Mouse (Mus musculus) embryonic facial prominence, embryonic 12.5 days (tissue): ENCODE measurements at regions not wholly inside any gene's neighbourhood (a gene's known extent, or its start where the extent isn't known, plus 50 kb on each side); places are given as distances from the start of the nearest gene placed in this dataset.

Experiments used
- ATAC-seq: fragments of 200-750 bp; cut with Nextera tagmentation; 2 replicates; pipeline ENCODE4 v1.8.0; 2017; ENCODE audit not compliant: insufficient number of reproducible peaks, insufficient read depth, low FRiP score, low TSS enrichment
- H3K27ac ChIP-seq: fragments of 300-500 bp; sonication (generic); 2 replicates; pipeline ENCODE4 v1.5.1; 2016; ENCODE audit warnings: mild to moderate bottlenecking
- H3K27me3 ChIP-seq: fragments of 300-500 bp; sonication (generic); 2 replicates; pipeline ENCODE4 v1.6.1; 2016; ENCODE audit warnings: mild to moderate bottlenecking, moderate library complexity
- H3K36me3 ChIP-seq: fragments of 300-500 bp; sonication (generic); 2 replicates; pipeline ENCODE4 v1.6.1; 2016; ENCODE audit warnings: mild to moderate bottlenecking
- H3K4me1 ChIP-seq: fragments of 300-500 bp; sonication (generic); 2 replicates; pipeline ENCODE4 v1.6.1; 2016
- H3K4me2 ChIP-seq: fragments of 300-500 bp; sonication (generic); replicated peaks from 2 replicates; pipeline ENCODE4 v1.6.1; 2016; ENCODE audit warnings: mild to moderate bottlenecking, moderate library complexity
- H3K4me3 ChIP-seq: fragments of 300-500 bp; sonication (generic); 2 replicates; pipeline ENCODE4 v1.5.1; 2016; ENCODE audit warnings: mild to moderate bottlenecking
- H3K9ac ChIP-seq: fragments of 300-500 bp; sonication (generic); 2 replicates; pipeline ENCODE4 v1.6.1; 2016; ENCODE audit warnings: mild to moderate bottlenecking, moderate library complexity
- H3K9me3 ChIP-seq: fragments of 300-500 bp; sonication (generic); 2 replicates; pipeline ENCODE4 v1.6.1; 2016; ENCODE audit warnings: mild to moderate bottlenecking, moderate library complexity
- WGBS: fragments of 180-500 bp; shearing (Covaris S2); methylation state at CpG from one replicate; pipeline ENCODE4 v1.1.7; 2016; 5-methylcytosine and 5-hydroxymethylcytosine counted together

GRCm38 (mm10) chr7:145008662-145009333 lies 69.1 kb upstream of the Ccnd1 start:
- 70% methylated on average over 7 of the region's 7 CpGs for WGBS

GRCm38 (mm10) chr7:145007216-145007615 lies 67.5 kb upstream of the Ccnd1 start:
- no peaks in the 10 kb centered on the region for H3K9me3 ChIP-seq
- no peak overlapping the region for H3K27ac ChIP-seq
- H3K4me1 ChIP-seq, result no peaks in the 10 kb centered on the region
- H3K4me2 ChIP-seq, result no peak overlapping the region
- H3K9ac ChIP-seq, result no peak overlapping the region
- no peaks in the 10 kb centered on the region for H3K27me3 ChIP-seq
- 91% methylated on average over 2 of the region's 2 CpGs for WGBS
- H3K36me3 ChIP-seq, result no peaks in the 10 kb centered on the region
- ATAC-seq, result no peak
- H3K4me3 ChIP-seq, result no peak overlapping the region

More at GRCm38 (mm10) chr7:145008662-145009333, 69.1 kb upstream of the Ccnd1 start:
- Histone ChIP-seq H3K9ac (no peak overlapping the region), H3K36me3 (no peaks in the 10 kb centered on the region), H3K9me3 (no peaks in the 10 kb centered on the region), H3K27ac (no peak overlapping the region), H3K4me1 (no peaks in the 10 kb centered on the region), H3K4me2 (no peak overlapping the region), H3K4me3 (no peak overlapping the region), H3K27me3 (no peaks in the 10 kb centered on the region)
- ATAC-seq, result no peak

GRCm38 (mm10) chr7:145001503-145002084 lies 61.9 kb upstream of the Ccnd1 start:
- 46% methylated on average over 4 of the region's 4 CpGs for WGBS
- no peak overlapping the region for H3K4me2 ChIP-seq
- no peak overlapping the region for H3K9ac ChIP-seq
- H3K4me3 ChIP-seq, result no peak overlapping the region
- no peaks in the 10 kb centered on the region for H3K27me3 ChIP-seq
- H3K9me3 ChIP-seq, result no peaks in the 10 kb centered on the region
- no peaks in the 10 kb centered on the region for H3K36me3 ChIP-seq
- H3K4me1 ChIP-seq, result no peaks in the 10 kb centered on the region
- ATAC-seq, result no peak
- H3K27ac ChIP-seq, result no peak overlapping the region

DNA sequence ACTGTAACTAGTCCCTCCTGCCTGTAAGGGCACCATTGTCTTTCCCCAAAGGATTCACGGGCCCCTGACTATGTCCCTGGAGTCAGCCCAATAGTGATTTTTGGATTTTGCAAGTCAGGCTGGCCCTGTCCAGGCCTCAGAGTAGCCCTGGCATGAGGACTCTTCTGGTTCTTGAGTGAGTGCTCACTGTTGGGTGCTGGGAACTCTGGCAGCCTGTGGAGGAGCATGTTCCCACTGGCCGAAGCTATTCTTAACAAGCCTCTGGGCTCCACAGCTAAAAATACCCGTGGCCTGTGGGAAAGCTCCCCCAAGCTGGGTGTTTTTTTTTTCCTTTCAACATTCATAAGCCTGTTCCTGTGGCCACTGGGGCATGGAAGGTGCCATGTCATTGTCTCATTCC lies 60.0 kb upstream of the Ccnd1 start:
- no peaks in the 10 kb centered on the region for H3K27me3 ChIP-seq
- WGBS, result 67% methylated on average over 3 of the region's 3 CpGs

DNA sequence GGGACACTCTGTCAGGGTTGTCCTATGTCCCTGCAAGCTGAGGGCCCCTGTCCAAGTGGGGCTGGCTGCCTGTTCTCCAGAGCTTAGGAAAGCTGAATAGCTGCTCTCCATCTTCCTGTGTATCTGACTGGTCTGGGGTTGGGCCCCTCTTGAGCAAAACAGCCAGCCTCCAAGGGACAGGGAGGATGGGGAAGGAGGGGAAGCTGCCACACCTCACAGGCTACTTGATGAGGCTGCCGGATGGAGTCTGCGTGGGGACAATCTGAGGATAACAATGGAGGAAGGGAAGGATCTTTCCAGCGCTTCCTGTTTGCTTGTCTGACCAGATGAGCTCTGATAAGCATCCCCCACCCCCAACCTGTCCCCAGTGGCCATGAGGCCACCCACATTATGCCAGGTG lies 57.1 kb upstream of the Ccnd1 start:
- H3K9ac ChIP-seq, result no peak overlapping the region
- H3K9me3 ChIP-seq, result no peaks in the 10 kb centered on the region
- H3K4me2 ChIP-seq, result no peak overlapping the region
- H3K27ac ChIP-seq, result no peak overlapping the region
- 47% methylated on average over 3 of the region's 3 CpGs for WGBS
- H3K36me3 ChIP-seq, result no peaks in the 10 kb centered on the region
- no peak overlapping the region for H3K4me3 ChIP-seq
- no peaks in the 10 kb centered on the region for H3K4me1 ChIP-seq
- H3K27me3 ChIP-seq, result no peaks in the 10 kb centered on the region
- ATAC-seq, result no peak

More for the DNA sequence above, 60.0 kb upstream of the Ccnd1 start:
- H3K9ac ChIP-seq, result no peak overlapping the region
- H3K9me3 ChIP-seq, result no peaks in the 10 kb centered on the region
- H3K27ac ChIP-seq, result no peak overlapping the region
- no peaks in the 10 kb centered on the region for H3K4me1 ChIP-seq
- no peak overlapping the region for H3K4me2 ChIP-seq
- no peak for ATAC-seq
- H3K4me3 ChIP-seq, result no peak overlapping the region
- no peaks in the 10 kb centered on the region for H3K36me3 ChIP-seq

GRCm38 (mm10) chr7:144994229-144994628 lies 54.5 kb upstream of the Ccnd1 start:
- Histone ChIP-seq H3K9me3 (no peaks in the 10 kb centered on the region), H3K4me3 (no peak overlapping the region), H3K27ac (no peak overlapping the region), H3K4me1 (no peaks in the 10 kb centered on the region), H3K4me2 (no peak overlapping the region), H3K27me3 (no peaks in the 10 kb centered on the region), H3K36me3 (no peaks in the 10 kb centered on the region), H3K9ac (no peak overlapping the region)
- no peak for ATAC-seq
- 67% methylated on average over 4 of the region's 4 CpGs for WGBS

- Histone ChIP-seq H3K27me3 (no peaks in the 10 kb centered on the region), H3K4me1 (no peaks in the 10 kb centered on the region), H3K4me2 (no peak overlapping the region), H3K9ac (no peak overlapping the region), H3K4me3 (no peak overlapping the region), H3K9me3 (no peaks in the 10 kb centered on the region), H3K36me3 (no peaks in the 10 kb centered on the region), H3K27ac (no peak overlapping the region)
- no peak for ATAC-seq
- WGBS, result 86% methylated on average over 4 of the region's 4 CpGs
These were observed 53.8 kb upstream of the Ccnd1 start for GRCm38 (mm10) chr7:144993566-144993965.

GRCm38 (mm10) chr7:144991760-144992159 lies 52.0 kb upstream of the Ccnd1 start:
- ATAC-seq, result no peak
- Histone ChIP-seq H3K27ac (no peak overlapping the region), H3K4me1 (no peaks in the 10 kb centered on the region), H3K4me3 (no peak overlapping the region), H3K9ac (no peak overlapping the region), H3K36me3 (no peaks in the 10 kb centered on the region), H3K27me3 (no peaks in the 10 kb centered on the region), H3K9me3 (no peaks in the 10 kb centered on the region), H3K4me2 (no peak overlapping the region)
- 83% methylated on average over 1 of the region's 1 CpGs for WGBS
